Mouse (Mus musculus) heart, postnatal 36 days (tissue): ENCODE measurements around the gene Zfp580. TPM values are rescaled to one million over a fixed set of nuclear protein-coding genes. Genes with fewer than 3 reads are reported as not detected.
"Not testable (repeated sequence)": the region's sequence is repeated elsewhere in the genome, so short reads cannot be mapped to it uniquely, and the experiment has no call there.

Experiments used
- DNase-seq, 2 experiments: peaks; one replicate each; pipeline ENCODE4 v3.0.0; 2021 to 2022
- intact Hi-C: fragments of 180-260 bp; cut with DNase I; formaldehyde crosslinking; loops from one replicate; pipeline ENCODE4 v1.15.1; 2025
- total RNA-seq, 2 experiments: library from RNA; stranded (reverse); gene quantifications; 2 replicates each; pipeline ENCODE4 v1.2.3; 2021

The Zfp580 gene
- total RNA-seq, 2 experiments from 2014 or later, result 5.6 to 5.7 TPM

GRCm38 (mm10) chr7:5060239-5060731 is 8.9 kb downstream of the Zfp580 start:
- intact Hi-C loops, result loop anchor here (2.0 to 10.0 kb wide), 3 partner anchors 43 to 565 kb away; partner anchors contain the start of gene Rasl2-9
- DNase-seq, result peak; percentile 70 to 72

- peak; percentile 98 to 99 for DNase-seq
- intact Hi-C loops, result loop anchor here (2.0 to 10.0 kb wide), 3 partner anchors 44 to 566 kb away; partner anchors contain the start of gene Rasl2-9
Observed at GRCm38 (mm10) chr7:5060944-5061773, 9.8 kb downstream of the Zfp580 start.

GRCm38 (mm10) chr7:5061774-5062359 is 10.5 kb downstream of the Zfp580 start, which contains the start of gene U2af2:
U2af2 (plus strand) TSS chr7:5062143.
- intact Hi-C loops, result loop anchor here (2.0 to 10.0 kb wide), 3 partner anchors 45 to 567 kb away; partner anchors contain the start of gene Rasl2-9
- peak; percentile 93 to 95 for DNase-seq

GRCm38 (mm10) chr7:5062360-5063001 is 11.1 kb downstream of the Zfp580 start:
- no peak for DNase-seq
- intact Hi-C loops, result loop anchor here (1.0 to 10.0 kb wide), 3 partner anchors 15 to 568 kb away; partner anchors contain the start of gene Rasl2-9

- DNase-seq, result no peak
- intact Hi-C loops, result loop anchor here (5.0 to 10.0 kb wide), 2 partner anchors 62 to 570 kb away; partner anchors contain the start of gene Rasl2-9
Observed at GRCm38 (mm10) chr7:5064886-5065285, 13.5 kb downstream of the Zfp580 start.

GRCm38 (mm10) chr7:5073586-5073985 is 22.2 kb downstream of the Zfp580 start:
- intact Hi-C loops, result no loop called here

GRCm38 (mm10) chr7:5074984-5075383 is 23.6 kb downstream of the Zfp580 start:
- DNase-seq, result no peak
- intact Hi-C loops, result no loop called here

More at GRCm38 (mm10) chr7:5073586-5073985, 22.2 kb downstream of the Zfp580 start:
- DNase-seq, result no peak

GRCm38 (mm10) chr7:5076931-5077330 is 25.6 kb downstream of the Zfp580 start:
- no peak for DNase-seq
- intact Hi-C loops, result loop anchor here (1.0 kb wide), 1 partner anchor 14 kb away; no protein-coding TSS in a partner anchor

- intact Hi-C loops, result loop anchor here (5.0 kb wide), 1 partner anchor 48 kb away; the partner anchor contains the start of gene Rasl2-9
Observed at GRCm38 (mm10) chr7:5079365-5080009, 28.1 kb downstream of the Zfp580 start.

GRCm38 (mm10) chr7:5080010-5080751 is 28.8 kb downstream of the Zfp580 start, which contains the start of gene Epn1:
Epn1 (plus strand) TSS chr7:5080235.
- intact Hi-C loops, result loop anchor here (5.0 kb wide), 1 partner anchor 47 kb away; the partner anchor contains the start of gene Rasl2-9
- peak; percentile 95 to 97 for DNase-seq

More at GRCm38 (mm10) chr7:5079365-5080009, 28.1 kb downstream of the Zfp580 start:
- DNase-seq, result not testable (repeated sequence)

- intact Hi-C loops, result loop anchor here (5.0 kb wide), 1 partner anchor 46 kb away; the partner anchor contains the start of gene Rasl2-9
Observed at GRCm38 (mm10) chr7:5080815-5081214, 29.5 kb downstream of the Zfp580 start.

GRCm38 (mm10) chr7:5081241-5081640 is 29.9 kb downstream of the Zfp580 start:
- intact Hi-C loops, result loop anchor here (5.0 kb wide), 1 partner anchor 46 kb away; the partner anchor contains the start of gene Rasl2-9
- no peak for DNase-seq

More at GRCm38 (mm10) chr7:5080815-5081214, 29.5 kb downstream of the Zfp580 start:
- no peak for DNase-seq

- no peak for DNase-seq
- intact Hi-C loops, result loop anchor here (5.0 kb wide), 1 partner anchor 45 kb away; the partner anchor contains the start of gene Rasl2-9
Observed at GRCm38 (mm10) chr7:5081939-5082338, 30.6 kb downstream of the Zfp580 start.

GRCm38 (mm10) chr7:5083325-5084105 is 32.2 kb downstream of the Zfp580 start:
- intact Hi-C loops, result loop anchor here (5.0 kb wide), 1 partner anchor 44 kb away; the partner anchor contains the start of gene Rasl2-9
- DNase-seq, result no peak

- no peak for DNase-seq
- intact Hi-C loops, result no loop called here
Observed at GRCm38 (mm10) chr7:5085512-5085911, 34.2 kb downstream of the Zfp580 start.

- intact Hi-C loops, result no loop called here
- peak in 1 of 2 experiments; percentile 17 for DNase-seq
Observed at GRCm38 (mm10) chr7:5086921-5087440, 35.6 kb downstream of the Zfp580 start.

GRCm38 (mm10) chr7:5087886-5088285 is 36.5 kb downstream of the Zfp580 start:
- DNase-seq, result no peak
- intact Hi-C loops, result no loop called here

- intact Hi-C loops, result no loop called here
- no peak for DNase-seq
Observed at GRCm38 (mm10) chr7:5089853-5090252, 38.5 kb downstream of the Zfp580 start.
